Mouse (Mus musculus): ENCODE data around the gene Hsf3. TPM values are rescaled to one million over a fixed set of nuclear protein-coding genes. Genes with fewer than 3 reads are reported as not detected.

Gene Hsf3
- polyA plus RNA-seq, 1 experiment, result not detected

DNA sequence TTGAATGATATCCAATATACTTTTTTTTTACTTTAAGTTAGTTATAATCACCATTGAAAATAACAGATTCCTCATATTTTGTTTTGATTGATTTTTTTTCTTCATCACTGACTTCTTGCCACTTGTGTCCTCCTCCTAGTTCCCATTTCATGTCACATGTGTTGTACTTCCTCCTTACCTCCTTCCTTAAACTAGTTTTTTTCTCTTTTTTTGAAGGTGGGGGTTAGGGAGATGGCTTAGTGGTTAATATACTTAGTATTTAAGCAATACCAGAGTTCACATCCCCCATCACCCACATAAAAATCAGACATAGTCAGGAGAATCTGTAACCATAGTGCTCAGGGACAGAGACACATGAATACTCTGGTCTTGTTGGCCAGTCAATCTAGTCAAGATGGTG is 199.6 kb downstream of the Hsf3 start:
- TF ChIP-seq CTCF (IDR thresholded peaks at IDR 0.05; ENCODE audit: borderline replicate concordance, insufficient read depth, low read length) (no peak), POLR2A (IDR thresholded peaks at IDR 0.05; ENCODE audit: low read depth, low read length) (no peak)
- Histone ChIP-seq H3K4me3 (ENCODE audit: insufficient read depth, low read length) (no peak overlapping the region), H3K4me1 (ENCODE audit: control insufficient read depth, insufficient read depth, low read length) (no peaks in the 10 kb centered on the region), H3K27ac (ENCODE audit: insufficient read depth, low read length) (no peak overlapping the region)

Other genes starting within 250 kb of the Hsf3 start
- 0.37 TPM in 1 of 2 replicates, not detected in the other for gene Vsig4, start 162.9 kb downstream of the Hsf3 start, polyA plus RNA-seq (2011; ENCODE audit: insufficient read length, low read depth, missing spikeins)
- gene Heph, start 935 bp downstream of the Hsf3 start, polyA plus RNA-seq (2011; ENCODE audit: insufficient read length, low read depth, missing spikeins), result 2.0 and 3.3 TPM in 2 replicates

Measured in embryonic fibroblast, embryonic 13.5 days (primary cell).